Mouse (Mus musculus): ENCODE measurements around the gene Gm21891. TPM values are rescaled to one million over a fixed set of nuclear protein-coding genes. Genes with fewer than 3 reads are reported as not detected.
"Not testable (repeated sequence)": the region's sequence is repeated elsewhere in the genome, so short reads cannot be mapped to it uniquely, and the experiment has no call there.

Gene Gm21891
- total RNA-seq (2014; rRNA removed) (not detected in 2 replicates), polyA plus RNA-seq (2015; fragmentation: Nextera tagmentation; extraction: Ambion mirVana) (not detected in 2 replicates)

DNA sequence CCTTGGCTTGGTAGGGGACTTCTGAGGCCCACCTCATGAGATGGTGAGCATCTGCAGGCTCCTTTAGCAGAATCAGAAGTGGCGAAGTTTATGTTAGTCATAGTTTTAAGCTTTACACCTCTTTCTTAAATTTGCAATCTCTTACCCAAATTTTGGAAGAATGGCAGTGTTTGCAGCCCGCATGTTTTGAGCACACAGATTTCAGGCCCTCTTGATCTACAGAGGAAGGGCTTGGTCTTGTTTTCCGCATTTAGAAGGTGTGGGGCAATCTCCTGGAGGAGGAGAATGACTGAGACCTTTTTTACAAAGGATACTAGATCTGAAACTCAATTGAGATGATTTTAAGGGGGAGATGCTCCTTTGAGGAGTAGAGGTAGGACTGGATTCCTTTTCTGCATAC is at the start of gene Gm21891:
Gm21891 (minus strand) TSS at position 101 of the 400 bp plus-strand sequence.
- WGBS: no CpG with 5 or more reads among the region's 3 CpGs

DNA sequence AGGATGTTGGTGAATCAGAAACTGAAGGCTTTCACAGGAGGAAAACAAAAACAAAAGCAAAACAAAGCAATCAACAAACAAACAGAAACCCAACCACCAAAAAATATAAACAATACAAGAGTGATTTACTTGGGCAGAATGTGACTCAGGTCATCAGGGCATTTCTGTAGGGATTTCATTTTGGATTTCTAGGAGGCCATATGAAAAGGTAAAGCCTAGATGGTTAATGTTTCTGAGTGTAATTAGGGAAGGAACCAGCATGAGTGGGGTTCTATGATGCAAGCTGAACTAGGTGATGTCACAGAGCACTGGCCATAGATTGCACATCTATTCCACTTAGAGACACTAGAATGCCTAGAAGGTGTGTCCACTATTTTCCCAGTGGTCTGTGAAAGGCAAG is 28.4 kb upstream of the Gm21891 start, which contains the start of gene Gm21425:
Gm21425 (plus strand) TSS at position 301 of the 400 bp plus-strand sequence.
- not testable (repeated sequence) for H3K27me3 ChIP-seq (ENCODE audit: insufficient read depth, low read length); H3K9ac ChIP-seq; ATAC-seq

More for the DNA sequence above, at the start of gene Gm21891:
- not testable (repeated sequence) for H3K9ac ChIP-seq; H3K27me3 ChIP-seq (ENCODE audit: insufficient read depth, low read length); DNase-seq; H3K9me3 ChIP-seq (ENCODE audit: low read length); H3K4me1 ChIP-seq (ENCODE audit: insufficient read depth); ATAC-seq; H3K27ac ChIP-seq (ENCODE audit: low read depth, low read length); H3K4me2 ChIP-seq (ENCODE audit: low read depth); H3K36me3 ChIP-seq (ENCODE audit: insufficient read depth); H3K4me3 ChIP-seq (ENCODE audit: low read depth, low read length)

More for the DNA sequence above, 28.4 kb upstream of the Gm21891 start, which contains the start of gene Gm21425:
- H3K27ac ChIP-seq (ENCODE audit: low read depth, low read length); H3K36me3 ChIP-seq (ENCODE audit: insufficient read depth); H3K4me2 ChIP-seq (ENCODE audit: low read depth); H3K4me3 ChIP-seq (ENCODE audit: low read depth, low read length); H3K4me1 ChIP-seq (ENCODE audit: insufficient read depth); DNase-seq; H3K9me3 ChIP-seq (ENCODE audit: low read length): not testable (repeated sequence)

Other genes with a start within 250 kb of the Gm21891 start
- gene Gm20807, start 90.6 kb downstream of the Gm21891 start, total RNA-seq (2014; rRNA removed): not detected in 2 replicates
- gene Gm20807, start 90.6 kb downstream of the Gm21891 start, polyA plus RNA-seq (2015; fragmentation: Nextera tagmentation; extraction: Ambion mirVana): not detected in 2 replicates
- gene Gm21425, start 28.5 kb upstream of the Gm21891 start, total RNA-seq (2014; rRNA removed): not detected in 2 replicates
- not detected in 2 replicates for gene Gm21425, start 28.5 kb upstream of the Gm21891 start, polyA plus RNA-seq (2015; fragmentation: Nextera tagmentation; extraction: Ambion mirVana)
- not detected in 2 replicates for gene Gm21828, start 90.4 kb upstream of the Gm21891 start, total RNA-seq (2014; rRNA removed)
- gene Gm21828, start 90.4 kb upstream of the Gm21891 start, polyA plus RNA-seq (2015; fragmentation: Nextera tagmentation; extraction: Ambion mirVana): not detected in 2 replicates
- not detected in 2 replicates for gene Gm21440, start 118.9 kb upstream of the Gm21891 start, total RNA-seq (2014; rRNA removed)
- not detected in 2 replicates for gene Gm21440, start 118.9 kb upstream of the Gm21891 start, polyA plus RNA-seq (2015; fragmentation: Nextera tagmentation; extraction: Ambion mirVana)
- not detected in 2 replicates for gene Gm21454, start 119.0 kb upstream of the Gm21891 start, total RNA-seq (2014; rRNA removed)
- gene Gm21454, start 119.0 kb upstream of the Gm21891 start, polyA plus RNA-seq (2015; fragmentation: Nextera tagmentation; extraction: Ambion mirVana): not detected in 2 replicates
- not detected in 2 replicates for gene Gm21725, start 215.6 kb upstream of the Gm21891 start, total RNA-seq (2014; rRNA removed)
- not detected in 2 replicates for gene Gm21725, start 215.6 kb upstream of the Gm21891 start, polyA plus RNA-seq (2015; fragmentation: Nextera tagmentation; extraction: Ambion mirVana)